ENCODE assay signal across 11 mouse cellular contexts in the genomic region with DNA sequence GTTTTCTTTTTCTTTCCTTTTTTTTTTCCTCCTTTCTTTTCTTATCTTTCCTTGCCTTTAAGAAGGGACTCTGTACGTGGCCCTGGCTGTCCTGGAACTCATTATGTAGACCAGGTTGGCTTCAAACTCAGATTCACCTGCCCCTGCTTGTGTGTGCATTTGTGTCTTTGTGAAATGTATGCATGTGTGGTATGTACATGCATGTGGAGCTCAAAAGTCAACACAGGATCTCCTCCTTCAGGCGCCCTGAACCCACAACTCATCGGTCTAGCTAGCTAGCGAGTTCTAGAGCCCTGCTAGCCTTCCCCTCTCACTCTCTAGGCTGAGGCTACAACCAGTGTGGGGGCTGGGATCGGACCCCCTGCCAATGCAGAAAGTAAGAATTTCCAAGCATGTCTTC. TPM values are rescaled to one million over a fixed set of nuclear protein-coding genes. Genes with fewer than 3 reads are reported as not detected.
DNase-seq lines count a peak whose midpoint lies in the region; ATAC-seq and TF ChIP-seq lines count a peak whose summit lies in the region.
"Had no signal": no experiment of that assay in that cellular context is flagged by ENCODE, and none has a peak within 500 bp of the region (broad histone marks: within the 10 kb centered on the region; RNA-seq: fewer than 3 reads in every experiment).

No protein-coding gene starts in this region.

- no peak overlapping the region for H3K27ac ChIP-seq in forebrain, embryonic 10.5 days
- no peak overlapping the region for H3K27ac ChIP-seq in forebrain, postnatal 0 days (ENCODE audit: low read depth, low read length)
- H3K27ac ChIP-seq in brown adipose tissue, adult 24 weeks (replicated peaks; ENCODE audit: low read depth, low read length) = peak overlapping the region; percentile 38
- H3K27ac ChIP-seq in liver, embryonic 13.5 days = peak overlapping the region; percentile 68
- H3K27ac ChIP-seq: midbrain, embryonic 12.5 days had no signal

- no peaks in the 10 kb centered on the region for H3K9me3 ChIP-seq in forebrain, embryonic 10.5 days
- H3K9me3 ChIP-seq in forebrain, postnatal 0 days (ENCODE audit: low read length) = no peaks in the 10 kb centered on the region
- no peaks in the 10 kb centered on the region for H3K9me3 ChIP-seq in liver, embryonic 13.5 days (replicated peaks)
- H3K9me3 ChIP-seq: midbrain, embryonic 12.5 days had no signal

- H3K4me3 ChIP-seq in forebrain, embryonic 10.5 days = peak overlapping the region; percentile 83; the same call in 1 of the 2 replicates
- H3K4me3 ChIP-seq in forebrain, postnatal 0 days (ENCODE audit: low read depth, low read length) = no peak overlapping the region
- peak overlapping the region; percentile 52 for H3K4me3 ChIP-seq in brown adipose tissue, adult 24 weeks (ENCODE audit: insufficient read depth, low read depth, low read length)
- peak overlapping the region; percentile 92 for H3K4me3 ChIP-seq in liver, embryonic 13.5 days (replicated peaks)

- TF ChIP-seq CTCF in forebrain, postnatal 0 days (IDR thresholded peaks at IDR 0.05; ENCODE audit: low read depth) = no peak

- no peak for DNase-seq in forebrain, embryonic 10.5 days (ENCODE audit: extremely low spot score, low spot score)
- DNase-seq in forebrain, postnatal 0 days = no peak
- DNase-seq in kidney, adult 9 months = peak; percentile 21
- DNase-seq in kidney, postnatal 14 days = no peak
- no peak for DNase-seq in liver, embryonic 13.5 days
- no peak for DNase-seq in gastrocnemius, adult 8-10 months (ENCODE audit: low spot score in 2 of 2)
- no peak for DNase-seq in lung, postnatal 36 days
- DNase-seq: embryo, embryonic 11 days had no signal

- peaks cover 17% of the 10 kb centered on the region for H3K4me1 ChIP-seq in forebrain, embryonic 10.5 days
- H3K4me1 ChIP-seq in forebrain, postnatal 0 days (ENCODE audit: insufficient read depth) = no peaks in the 10 kb centered on the region; the same call in 1 of the 2 replicates
- peaks cover 4% of the 10 kb centered on the region; the same call in 1 of the 2 replicates for H3K4me1 ChIP-seq in brown adipose tissue, adult 24 weeks (ENCODE audit: control insufficient read depth, insufficient read depth, insufficient read length, low read length)
- H3K4me1 ChIP-seq in liver, embryonic 13.5 days (replicated peaks) = peaks cover 64% of the 10 kb centered on the region

- H3K36me3 ChIP-seq in forebrain, embryonic 10.5 days (replicated peaks) = peaks cover 20% of the 10 kb centered on the region
- H3K36me3 ChIP-seq in forebrain, postnatal 0 days (ENCODE audit: insufficient read depth) = peaks cover 4% of the 10 kb centered on the region; the same call in 1 of the 2 replicates
- peaks cover 24% of the 10 kb centered on the region for H3K36me3 ChIP-seq in liver, embryonic 13.5 days

- no peak overlapping the region for H3K9ac ChIP-seq in forebrain, postnatal 0 days
- H3K9ac ChIP-seq in liver, embryonic 13.5 days = peak overlapping the region; percentile 89
- H3K9ac ChIP-seq: midbrain, embryonic 12.5 days had no signal

- H3K27me3 ChIP-seq in forebrain, embryonic 10.5 days (ENCODE audit: poor library complexity, severe bottlenecking) = no peaks in the 10 kb centered on the region
- H3K27me3 ChIP-seq in forebrain, postnatal 0 days (ENCODE audit: insufficient read depth, low read length) = no peaks in the 10 kb centered on the region
- H3K27me3 ChIP-seq in liver, embryonic 13.5 days = no peaks in the 10 kb centered on the region
- H3K27me3 ChIP-seq: midbrain, embryonic 12.5 days had no signal

- no peak for ATAC-seq in forebrain, postnatal 0 days
- ATAC-seq in liver, embryonic 13.5 days (ENCODE audit: low read depth) = no peak
- ATAC-seq: forebrain, embryonic 14.5 days had no signal

- 92% methylated on average over 5 of the region's 5 CpGs for WGBS in forebrain, embryonic 10.5 days
- WGBS in forebrain, postnatal 0 days = 94% methylated on average over 5 of the region's 5 CpGs
- 78% methylated on average over 5 of the region's 5 CpGs for WGBS in liver, embryonic 13.5 days (ENCODE audit: insufficient replicate concordance)

- H3K4me2 ChIP-seq in forebrain, postnatal 0 days (ENCODE audit: low read depth) = no peak overlapping the region
- H3K4me2 ChIP-seq in liver, embryonic 13.5 days = peak overlapping the region; percentile 69

RNA-seq across cellular contexts. Expression of gene Mrps36, which starts 1.6 kb away (rescaled TPM):
- polyA plus RNA-seq in forebrain, embryonic 10.5 days (2016; fragmentation: Nextera tagmentation; extraction: Ambion mirVana) = 139 and 152 TPM in 2 replicates
- total RNA-seq in forebrain, postnatal 0 days (2014; rRNA removed) = 33.0 and 63.9 TPM in 2 replicates
- polyA plus RNA-seq in forebrain, postnatal 0 days (2015; fragmentation: Nextera tagmentation; extraction: Ambion mirVana) = 151 and 181 TPM in 2 replicates
- 689 and 913 TPM in 2 replicates for polyA plus RNA-seq in brown adipose tissue, adult 24 weeks (2012; ENCODE audit: insufficient read depth, insufficient read length, missing spikeins)
- 159 and 167 TPM in 2 replicates for polyA plus RNA-seq in liver, embryonic 13.5 days (2015; fragmentation: Nextera tagmentation; extraction: Ambion mirVana)
- 100 to 1,000 TPM; 111 to 125 (median 118) TPM for total RNA-seq in gastrocnemius, adult 8-10 months (2022)

RNA-seq across cellular contexts. Expression of gene Cdk7, which starts 12.1 kb away (rescaled TPM):
- polyA plus RNA-seq in forebrain, embryonic 10.5 days (2016; fragmentation: Nextera tagmentation; extraction: Ambion mirVana) = 99.7 and 101 TPM in 2 replicates
- 38.0 and 48.2 TPM in 2 replicates for total RNA-seq in forebrain, postnatal 0 days (2014; rRNA removed)
- 36.5 and 40.9 TPM in 2 replicates for polyA plus RNA-seq in forebrain, postnatal 0 days (2015; fragmentation: Nextera tagmentation; extraction: Ambion mirVana)
- 23.5 and 26.2 TPM in 2 replicates for polyA plus RNA-seq in brown adipose tissue, adult 24 weeks (2012; ENCODE audit: insufficient read depth, insufficient read length, missing spikeins)
- 49.1 and 54.9 TPM in 2 replicates for polyA plus RNA-seq in liver, embryonic 13.5 days (2015; fragmentation: Nextera tagmentation; extraction: Ambion mirVana)
- total RNA-seq in gastrocnemius, adult 8-10 months (2022) = 10 to 100 TPM in 3 of 4 experiments, 1 to 10 TPM in 1; 9.1 to 13.1 (median 11.8) TPM

RNA-seq across cellular contexts. Expression of gene Cenph, which starts 32.9 kb away (rescaled TPM):
- polyA plus RNA-seq in forebrain, embryonic 10.5 days (2016; fragmentation: Nextera tagmentation; extraction: Ambion mirVana) = 73.4 and 74.5 TPM in 2 replicates
- 3.5 and 4.9 TPM in 2 replicates for total RNA-seq in forebrain, postnatal 0 days (2014; rRNA removed)
- 6.8 and 7.7 TPM in 2 replicates for polyA plus RNA-seq in forebrain, postnatal 0 days (2015; fragmentation: Nextera tagmentation; extraction: Ambion mirVana)
- polyA plus RNA-seq in brown adipose tissue, adult 24 weeks (2012; ENCODE audit: insufficient read depth, insufficient read length, missing spikeins) = not detected in 2 replicates
- polyA plus RNA-seq in liver, embryonic 13.5 days (2015; fragmentation: Nextera tagmentation; extraction: Ambion mirVana) = 46.2 and 57.1 TPM in 2 replicates
- not detected for total RNA-seq in gastrocnemius, adult 8-10 months (2022)

RNA-seq across cellular contexts. Expression of gene Ccnb1, which starts 43.5 kb away (rescaled TPM):
- polyA plus RNA-seq in forebrain, embryonic 10.5 days (2016; fragmentation: Nextera tagmentation; extraction: Ambion mirVana) = 495 and 524 TPM in 2 replicates
- total RNA-seq in forebrain, postnatal 0 days (2014; rRNA removed) = 16.5 and 17.1 TPM in 2 replicates
- 22.8 and 26.2 TPM in 2 replicates for polyA plus RNA-seq in forebrain, postnatal 0 days (2015; fragmentation: Nextera tagmentation; extraction: Ambion mirVana)
- not detected in 2 replicates for polyA plus RNA-seq in brown adipose tissue, adult 24 weeks (2012; ENCODE audit: insufficient read depth, insufficient read length, missing spikeins)
- 277 and 297 TPM in 2 replicates for polyA plus RNA-seq in liver, embryonic 13.5 days (2015; fragmentation: Nextera tagmentation; extraction: Ambion mirVana)
- total RNA-seq in gastrocnemius, adult 8-10 months (2022) = under 1 TPM in 1 of 4 experiments, not detected in 3; 0.25 TPM

Comparison
In these comparisons a context has a peak if more than half of its experiments do, and no peak if none do; other contexts are left out.
1. H3K27ac ChIP-seq: peak in brown adipose tissue, adult 24 weeks (single experiment) and liver, embryonic 13.5 days (single experiment); none in forebrain, embryonic 10.5 days (single experiment) and forebrain, postnatal 0 days (single experiment).